Mouse (Mus musculus) urinary bladder, postnatal 10 days (tissue): ENCODE data around the gene Shb.
A peak's percentile ranks its signal among the peaks of the same experiment; 100 is the strongest.
"Not testable (repeated sequence)": the region's sequence is repeated elsewhere in the genome, so short reads cannot be mapped to it uniquely, and the experiment has no call there.

Experiments
- DNase-seq: peaks from one replicate; pipeline ENCODE4 v3.0.0; 2022; ENCODE audit warnings: low spot score

Shb gene

DNA sequence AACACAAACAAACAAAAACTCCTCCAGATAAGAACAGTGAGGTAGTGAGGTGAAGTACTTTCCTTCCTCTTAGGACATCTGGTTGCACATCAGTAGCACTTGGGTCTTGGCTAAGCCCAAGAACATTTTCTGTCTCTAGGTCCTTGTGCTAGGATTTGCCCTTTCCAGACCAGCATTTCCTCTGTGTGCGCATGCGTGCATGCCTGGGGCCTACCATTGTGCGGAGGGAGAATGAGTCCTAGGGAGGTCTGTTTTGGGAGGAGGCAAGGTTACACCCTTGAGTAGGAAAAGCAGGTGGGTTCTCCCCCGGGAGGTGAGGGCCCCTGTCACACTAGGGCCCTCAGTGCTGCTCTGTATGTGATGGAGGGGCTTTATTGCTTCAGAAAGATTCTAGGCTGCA lies 113.2 kb downstream of the Shb start:
- no peak for DNase-seq

DNA sequence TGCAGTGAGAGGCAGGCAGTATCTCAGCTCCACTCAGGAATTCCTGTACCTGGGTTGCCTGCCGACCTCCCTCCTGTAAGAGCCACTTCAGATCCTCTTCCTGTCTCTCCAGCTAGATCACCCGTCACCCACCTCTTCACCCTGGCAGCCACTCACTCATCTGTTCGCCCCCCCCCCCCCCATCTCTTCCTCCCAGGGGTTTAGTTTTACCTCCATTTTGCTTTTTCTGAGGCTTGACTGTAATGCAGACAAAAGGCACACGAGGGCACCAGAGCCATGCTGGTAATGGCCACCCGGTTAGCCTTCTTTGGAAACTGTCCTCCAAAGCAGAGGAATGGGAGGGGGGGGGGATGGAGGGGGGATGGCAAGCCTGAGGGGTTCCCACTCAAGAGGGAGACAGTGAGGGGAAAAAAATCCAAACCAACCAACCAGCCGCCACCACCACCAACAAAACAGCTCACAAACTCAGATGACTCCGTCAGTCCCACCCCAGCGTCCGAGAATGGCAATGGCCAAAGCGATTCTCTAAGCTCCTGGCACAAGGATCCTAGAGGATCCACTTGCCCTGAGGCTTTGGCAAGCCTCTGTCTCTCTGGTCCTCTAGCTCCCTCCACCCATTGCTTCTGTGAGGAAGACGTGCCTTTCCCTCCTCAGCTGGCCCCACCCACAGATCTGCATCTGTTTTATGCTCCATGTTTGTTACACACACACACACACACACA lies 113.9 kb downstream of the Shb start:
- no peak for DNase-seq

DNA sequence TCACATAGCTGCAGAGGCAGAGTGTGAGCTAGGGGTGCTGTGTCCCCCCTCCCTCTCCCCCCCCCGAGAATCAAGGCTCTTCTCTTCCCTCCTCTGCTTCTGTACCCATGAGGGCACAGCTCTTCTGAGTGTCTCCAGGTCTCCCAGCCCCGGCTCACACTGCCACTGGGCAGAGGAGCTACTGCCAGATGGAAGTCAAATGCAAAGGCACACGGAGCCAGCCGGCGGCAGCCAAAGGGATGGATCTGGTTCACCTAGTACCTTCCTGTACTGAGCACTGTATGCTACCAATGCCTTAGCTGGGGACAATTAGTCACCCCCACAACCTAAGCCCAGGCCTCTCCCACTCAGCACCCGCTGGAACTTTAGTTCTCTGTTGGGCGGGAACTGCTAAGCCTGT lies 116.0 kb downstream of the Shb start:
- DNase-seq, result no peak

DNA sequence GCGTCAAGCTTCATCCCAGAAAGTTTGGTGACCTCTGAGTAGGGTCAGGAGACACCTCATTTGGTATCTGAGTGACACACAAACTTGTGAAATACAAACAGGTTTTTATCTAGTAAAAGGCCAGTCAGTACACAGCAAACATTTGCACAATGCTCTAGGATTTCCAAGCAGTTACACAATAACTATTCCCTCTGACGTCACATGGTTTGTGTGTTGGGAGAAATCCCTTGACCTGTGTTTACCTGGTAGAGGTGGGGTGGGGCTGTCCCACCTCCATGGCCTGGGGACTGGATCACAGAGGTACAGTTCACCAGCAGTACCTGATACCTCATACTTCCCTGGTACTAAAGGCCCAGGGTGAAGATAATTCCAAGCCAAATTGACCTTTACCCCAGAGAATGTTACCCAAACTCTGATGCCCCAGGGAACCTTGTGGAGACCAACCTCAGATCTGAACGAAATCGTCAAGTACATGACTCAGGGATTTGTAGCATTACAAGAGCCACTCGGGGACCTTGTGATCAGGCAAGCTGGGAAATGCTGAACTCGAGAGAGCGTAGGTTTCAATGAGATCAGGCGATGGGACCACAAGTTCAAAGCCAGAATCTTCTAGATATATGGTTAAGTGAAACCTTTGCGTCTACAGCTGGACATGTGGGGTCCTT lies 118.5 kb downstream of the Shb start:
- no peak for DNase-seq

DNA sequence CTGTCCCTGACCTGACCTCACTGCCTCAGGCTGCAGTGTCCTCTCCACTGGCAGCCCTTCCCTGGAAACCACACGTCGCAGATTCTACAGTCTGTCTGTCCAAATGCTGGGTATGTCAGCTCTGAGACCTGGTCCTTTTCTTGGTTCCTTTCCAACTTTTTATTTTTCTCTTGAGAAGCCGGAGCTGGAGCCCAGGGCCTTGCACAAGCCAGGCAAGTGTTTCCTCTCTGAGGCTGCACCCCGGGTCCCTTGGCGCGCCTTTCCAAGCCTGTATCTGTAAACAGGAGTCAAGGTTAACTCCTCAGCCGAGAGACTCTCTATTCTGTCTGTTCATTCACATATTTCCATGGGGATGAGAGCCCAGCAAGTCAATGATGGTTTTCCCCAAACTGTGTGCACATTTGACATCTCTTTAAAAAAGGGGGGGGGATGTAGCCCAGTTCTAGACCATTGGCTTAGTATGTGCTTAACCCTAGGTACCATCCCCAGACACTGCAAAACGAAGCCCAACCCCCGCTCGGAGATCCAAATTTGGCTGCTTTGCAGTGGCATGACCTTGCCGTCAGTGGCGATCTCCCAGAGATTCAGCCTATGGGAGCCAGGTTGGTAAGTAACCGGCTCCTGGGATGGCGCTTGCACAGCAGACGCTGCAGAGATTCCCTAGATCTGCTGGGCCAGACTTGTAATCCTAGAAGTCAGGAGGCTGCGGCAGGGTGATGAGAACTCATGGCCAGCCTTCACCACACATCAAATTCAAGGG lies 119.7 kb downstream of the Shb start:
- no peak for DNase-seq

DNA sequence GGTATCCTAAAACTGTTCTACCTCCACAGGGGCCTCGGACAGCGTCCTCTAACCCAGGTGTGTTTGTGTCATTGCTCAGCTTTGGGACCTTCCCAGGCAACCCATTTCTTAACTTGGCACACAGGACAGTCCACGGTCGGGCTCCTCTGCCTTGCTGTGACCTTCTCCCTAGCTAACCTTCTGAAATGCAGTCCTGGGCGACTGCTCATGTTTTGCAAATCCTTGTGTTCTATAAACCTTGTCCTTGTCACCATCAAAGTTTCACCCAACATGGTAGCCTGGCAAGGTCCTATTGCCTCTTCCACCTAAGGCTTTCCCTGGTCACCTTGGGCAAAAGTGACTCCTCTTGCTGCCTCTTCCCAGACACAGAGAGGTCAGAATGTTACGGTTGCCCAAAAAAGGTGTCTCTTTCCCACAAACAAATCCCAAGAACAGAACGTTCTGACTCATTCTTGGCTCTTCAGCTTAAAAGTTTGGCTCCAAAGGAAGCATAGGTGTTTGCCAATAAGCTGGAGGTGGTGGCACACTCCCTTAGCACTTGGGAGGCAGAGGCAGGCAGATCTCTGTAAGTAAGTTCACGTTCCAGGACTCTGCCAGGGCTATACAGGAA lies 121.0 kb downstream of the Shb start:
- DNase-seq, result no peak

DNA sequence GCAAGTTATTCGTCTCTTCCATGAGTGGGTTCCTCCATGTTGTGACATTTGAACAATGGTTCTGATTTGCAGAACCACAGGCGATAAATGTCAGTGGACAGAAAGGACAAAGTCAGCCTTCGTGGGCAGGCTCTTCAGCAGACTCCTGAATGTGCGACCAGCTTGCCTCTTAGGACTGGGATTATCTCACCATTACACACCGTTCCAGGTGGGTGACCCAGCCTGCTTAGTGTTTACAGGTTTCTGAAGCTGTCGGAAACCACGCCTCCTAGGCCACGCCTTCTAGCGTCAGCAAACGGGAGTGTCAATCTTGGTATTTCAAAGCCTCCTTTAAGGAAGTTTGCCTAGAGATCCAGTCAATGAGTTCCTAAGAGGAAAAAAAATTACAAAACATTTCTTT lies 123.0 kb downstream of the Shb start:
- peak; percentile 18 for DNase-seq

DNA sequence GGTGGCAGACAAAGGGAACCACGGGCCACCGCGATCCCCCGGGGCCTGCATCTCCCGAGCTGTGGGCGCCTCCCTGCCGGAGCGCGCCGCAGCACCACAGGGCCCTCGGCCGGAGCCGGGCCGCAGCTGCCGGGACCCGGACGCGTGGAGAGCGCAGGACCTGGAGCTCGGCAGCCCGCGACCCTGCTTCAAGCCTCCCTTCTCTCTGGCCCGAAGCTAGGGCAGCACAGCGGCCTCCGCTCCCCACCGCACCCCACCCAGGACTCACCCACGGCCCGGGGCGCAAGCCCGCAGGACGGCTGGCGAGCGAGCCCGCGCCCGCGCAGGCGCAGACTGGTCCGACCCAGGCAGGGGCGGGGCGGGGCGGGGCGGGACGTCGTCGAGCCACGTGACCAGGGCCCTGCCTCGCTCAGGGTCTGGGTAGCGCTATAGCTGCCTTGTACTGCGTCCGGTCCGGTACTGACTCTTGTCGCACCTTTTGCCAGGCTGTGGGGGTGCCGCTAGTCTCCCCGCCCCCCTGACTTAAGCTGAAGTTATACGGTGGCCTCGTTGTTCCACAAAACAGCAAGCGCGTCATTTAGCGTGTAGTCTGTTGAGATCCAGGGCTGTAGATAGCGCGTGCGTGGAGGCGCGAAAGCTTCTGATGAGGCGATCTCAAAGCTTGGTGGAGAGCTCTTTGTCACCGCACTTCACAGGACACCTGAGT lies 123.7 kb downstream of the Shb start, which contains the start of gene Slc25a51:
Gene Slc25a51 (minus strand): TSS at position 340 of the 706 bp plus-strand sequence.
- peak; percentile 62 for DNase-seq

DNA sequence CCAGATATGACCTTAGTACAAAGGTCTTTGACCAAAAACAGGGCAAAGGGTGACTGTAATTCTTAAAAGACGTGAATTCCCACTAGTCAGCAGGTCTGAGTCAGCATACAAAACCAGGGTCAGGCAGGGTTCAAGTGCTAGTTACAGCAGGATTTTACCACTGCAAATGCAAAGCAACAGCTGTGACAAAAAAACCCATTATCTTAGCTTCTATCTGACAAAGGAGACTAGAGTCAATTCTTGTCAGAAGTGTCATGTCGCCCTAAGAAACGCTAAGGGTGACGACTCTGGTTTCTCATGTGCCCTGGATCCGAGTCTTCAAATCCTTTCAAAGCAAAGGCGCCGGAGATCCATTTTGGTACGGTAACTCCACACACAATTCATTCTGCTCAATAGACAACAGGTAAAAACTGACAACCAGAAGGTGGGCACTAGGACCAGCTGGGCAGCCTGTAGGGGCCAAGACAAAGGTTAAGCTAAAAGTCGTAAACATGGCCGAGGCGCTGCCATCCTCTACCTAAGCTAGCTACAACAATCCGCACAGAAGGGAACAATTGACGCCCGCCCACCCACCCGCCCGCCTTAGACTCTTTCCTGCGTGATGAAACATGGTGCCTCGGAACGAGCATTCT lies 124.5 kb downstream of the Shb start:
- peak; percentile 10 for DNase-seq

DNA sequence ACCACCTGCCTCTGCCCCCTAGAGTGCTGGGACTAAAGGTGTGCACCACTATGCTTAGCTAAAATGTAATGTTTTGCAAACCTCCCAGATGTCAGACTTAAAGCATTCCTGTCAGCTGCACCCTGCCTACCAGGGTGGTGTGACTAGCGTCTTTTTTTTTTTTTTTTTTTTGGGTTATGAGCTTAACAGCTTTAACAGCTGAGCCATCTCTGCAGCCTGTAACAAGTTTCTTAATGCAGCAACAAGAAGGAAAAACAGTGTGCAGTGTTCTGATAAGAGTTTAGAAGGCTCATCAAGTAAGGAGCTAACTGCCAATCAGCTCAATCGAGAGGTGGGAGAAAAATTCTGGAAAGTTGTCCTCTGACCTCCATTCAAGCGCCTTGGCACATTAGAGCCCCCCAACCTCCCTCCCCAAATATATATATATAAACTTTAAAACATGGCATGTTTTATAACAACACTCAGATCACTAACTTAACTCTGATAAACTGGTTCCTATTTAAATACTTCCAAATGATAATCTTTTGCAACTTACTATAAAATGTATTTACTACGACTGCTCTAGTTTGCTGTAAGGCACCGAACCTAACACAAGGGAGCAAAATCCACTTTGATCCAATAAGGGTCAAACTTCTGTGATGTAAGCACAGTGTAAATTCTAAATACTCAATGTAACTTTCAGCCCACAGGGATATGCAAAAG lies 125.1 kb downstream of the Shb start:
- no peak for DNase-seq

DNA sequence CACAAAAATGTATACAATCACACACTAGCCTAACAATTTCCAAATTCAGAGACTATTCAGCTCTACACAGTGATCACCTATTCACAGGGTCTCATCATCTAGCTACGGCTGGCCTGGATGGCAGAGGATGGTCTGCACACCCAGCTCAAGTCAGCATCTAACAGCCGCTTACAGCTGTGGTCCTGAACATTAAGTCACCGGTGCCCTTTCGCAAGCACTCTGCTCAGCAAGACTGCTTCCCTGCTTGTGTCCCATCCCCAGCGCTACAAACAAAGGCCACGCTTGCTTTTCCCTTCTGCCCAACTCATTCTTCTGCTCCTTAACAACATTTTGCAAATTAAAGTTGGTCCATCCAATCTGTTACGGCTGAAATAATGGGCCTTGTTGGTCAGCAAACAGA lies 125.9 kb downstream of the Shb start:
- no peak for DNase-seq

DNA sequence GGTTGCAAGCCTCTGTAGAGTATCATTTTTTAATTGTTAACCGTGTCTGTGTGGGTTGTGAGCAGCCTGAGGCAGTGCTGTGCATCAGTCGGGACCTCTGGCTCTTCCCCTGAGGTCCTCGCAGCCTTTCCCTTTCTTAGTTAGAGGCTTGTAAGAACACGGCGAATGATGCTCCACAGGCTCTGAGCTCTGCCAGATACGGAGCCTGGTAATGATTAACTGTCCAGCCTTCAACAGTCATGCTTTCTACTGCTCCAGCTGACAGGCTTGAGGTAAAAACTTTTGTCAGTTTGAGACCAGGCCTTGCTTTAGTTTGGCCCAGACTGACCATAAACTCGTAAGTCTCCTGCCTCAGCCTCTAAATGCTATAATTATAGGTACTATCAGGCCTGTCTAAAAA lies 127.0 kb downstream of the Shb start:
- DNase-seq, result no peak

DNA sequence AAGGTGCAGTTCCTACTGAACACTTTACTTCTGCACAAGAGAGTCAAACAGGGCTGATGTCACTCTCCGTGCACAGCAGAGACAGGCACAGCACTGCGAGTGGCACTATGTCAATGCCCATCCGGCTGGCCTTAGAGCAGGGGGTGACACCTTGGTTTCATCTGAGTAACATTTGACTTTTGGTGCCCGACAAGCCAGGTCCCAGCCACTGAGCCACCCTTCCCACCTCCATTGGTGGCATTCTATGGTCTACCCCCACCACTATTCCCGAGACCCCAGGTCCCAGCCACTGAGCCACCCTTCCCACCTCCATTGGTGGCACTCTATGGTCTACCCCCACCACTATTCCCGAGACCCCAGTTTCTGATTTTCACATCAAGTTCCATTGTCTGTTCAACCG lies 128.2 kb downstream of the Shb start:
- no peak for DNase-seq

DNA sequence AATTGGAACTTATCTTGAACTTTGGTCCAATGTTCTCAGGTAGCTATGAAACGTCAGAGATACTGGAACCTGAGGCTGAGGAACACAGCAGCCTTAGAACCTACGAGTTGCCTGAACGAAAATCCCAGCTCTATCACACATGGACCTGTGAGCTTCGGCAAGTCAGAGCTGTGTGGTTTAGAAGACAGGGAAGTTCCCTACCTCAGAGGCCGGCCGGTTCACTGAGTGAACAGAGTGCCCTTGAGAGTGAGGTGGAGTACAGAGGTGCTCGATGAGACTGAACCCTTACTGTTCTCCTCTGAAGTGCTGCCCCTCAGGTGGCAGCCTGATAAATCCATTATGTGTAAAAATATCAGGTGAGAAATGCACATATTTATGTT lies 128.8 kb downstream of the Shb start:
- no peak for DNase-seq

DNA sequence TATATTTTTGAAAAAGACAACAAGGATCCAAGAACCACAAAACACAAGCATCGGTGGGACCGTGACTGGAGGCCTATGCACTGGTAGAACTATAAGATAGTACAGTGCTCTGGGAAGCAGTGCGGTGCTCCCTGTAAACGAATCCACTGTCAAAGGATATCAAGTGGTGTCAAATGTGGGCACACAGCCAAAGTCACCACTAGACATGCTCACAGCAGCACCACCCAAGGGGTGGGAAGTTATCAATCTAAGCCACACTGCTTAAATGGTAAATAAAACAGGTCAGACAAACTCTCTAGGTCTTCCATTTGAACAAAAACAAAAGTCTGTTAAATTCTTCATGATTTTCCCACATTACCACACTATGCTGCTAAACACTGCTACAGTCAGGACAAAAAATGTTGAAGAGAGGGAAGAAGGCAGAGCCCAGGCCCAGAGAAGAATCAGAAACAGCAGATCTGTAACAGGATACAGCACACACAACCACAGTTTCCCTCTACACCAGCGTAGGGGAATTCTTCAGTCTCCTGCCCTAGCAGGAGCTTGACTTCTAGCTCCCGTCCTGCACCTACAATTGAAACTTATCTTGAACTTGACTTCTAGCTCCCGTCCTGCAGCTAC lies 129.3 kb downstream of the Shb start:
- DNase-seq, result no peak

DNA sequence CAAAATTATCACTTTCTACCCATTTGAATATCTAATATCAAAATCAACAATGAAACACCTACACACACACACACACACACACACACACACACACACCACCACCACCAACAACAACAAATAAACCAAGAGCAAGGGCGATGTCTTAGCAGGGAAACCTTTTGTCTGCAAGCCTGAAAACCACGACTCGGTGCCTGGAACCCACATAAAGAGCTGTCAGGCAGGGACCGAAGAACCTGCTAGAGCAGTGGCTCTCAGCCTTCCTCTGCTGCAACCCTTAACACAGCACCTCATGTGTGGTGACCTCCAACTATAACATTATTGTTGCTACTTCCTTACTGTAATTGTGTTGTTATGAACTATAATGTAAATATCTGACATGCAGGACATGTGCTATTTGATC lies 130.0 kb downstream of the Shb start:
- no peak for DNase-seq

DNA sequence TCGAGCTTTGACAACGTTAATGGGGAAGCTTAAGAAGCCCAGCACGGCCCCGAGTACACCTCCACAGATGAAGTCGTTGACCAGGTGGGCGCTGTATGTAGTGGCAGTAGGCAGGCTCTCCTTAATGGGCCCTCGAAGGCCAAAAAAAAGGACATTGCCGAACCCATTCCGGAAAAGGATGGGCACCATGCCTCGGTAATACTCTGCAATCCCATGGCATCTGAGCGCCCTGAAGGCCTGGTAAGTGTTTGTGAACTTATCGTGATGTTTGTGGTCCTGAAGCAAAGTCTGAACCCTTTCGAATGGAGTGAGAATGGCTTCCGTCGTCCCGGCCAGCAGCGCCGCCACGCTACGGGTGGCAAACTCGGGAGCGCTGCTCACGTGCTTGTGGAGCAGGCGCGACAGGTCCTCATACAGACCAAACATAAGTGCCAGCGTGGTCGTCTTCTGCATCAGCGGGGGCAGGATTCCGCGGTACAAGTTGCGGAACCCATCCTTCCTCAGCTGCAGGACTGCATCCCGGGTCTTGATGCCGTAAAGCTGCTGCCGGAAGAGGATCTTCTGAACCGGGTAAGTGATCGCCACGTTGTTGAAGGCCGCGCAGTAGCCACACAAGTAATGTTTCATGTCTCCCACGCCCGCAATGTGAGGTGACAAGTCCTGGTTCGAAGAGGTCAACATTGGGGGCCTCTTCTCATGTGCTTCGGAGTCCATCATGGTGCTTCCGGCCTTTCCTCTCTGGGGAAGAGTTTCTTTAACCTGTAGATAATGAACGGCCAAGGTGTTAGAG lies 132.7 kb downstream of the Shb start:
- no peak for DNase-seq

DNA sequence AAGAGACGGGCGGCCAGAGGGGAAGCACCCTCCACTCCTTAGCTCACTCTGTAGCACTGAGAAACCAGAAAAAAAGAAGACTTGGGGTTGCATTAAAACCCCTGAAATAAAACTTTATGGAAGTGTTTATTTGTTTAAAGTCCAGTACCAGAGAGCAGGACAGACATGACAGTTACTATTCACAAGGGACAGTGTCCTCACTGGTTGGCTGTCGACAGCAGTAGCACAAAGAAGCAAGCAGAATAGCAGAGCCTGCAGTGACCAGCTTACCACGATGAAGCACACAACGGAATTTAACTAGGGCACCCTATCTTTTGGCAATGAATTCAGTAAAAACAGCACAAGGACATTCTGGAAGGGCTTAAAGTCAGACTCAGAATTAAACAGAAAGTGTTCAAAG lies 134.0 kb downstream of the Shb start:
- DNase-seq, result not testable (repeated sequence)

DNA sequence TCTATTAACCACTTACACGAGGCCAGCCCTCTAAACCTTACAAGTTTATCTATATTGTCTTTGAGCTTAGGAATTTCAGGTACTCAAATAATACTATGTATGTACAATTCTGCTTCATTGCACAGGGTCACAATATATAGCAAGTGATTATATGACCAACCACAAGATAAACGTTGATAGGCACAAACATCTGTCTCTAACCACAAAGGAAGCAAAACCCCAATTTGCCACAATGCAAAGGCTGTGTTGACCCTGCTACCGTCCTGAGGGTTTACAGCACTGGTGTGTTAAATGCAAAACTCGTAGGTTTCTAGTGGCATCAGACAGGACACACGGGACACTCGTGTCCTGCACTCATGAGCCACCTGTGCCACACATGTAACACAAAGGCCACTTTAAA lies 136.1 kb downstream of the Shb start:
- DNase-seq, result not testable (repeated sequence)

DNA sequence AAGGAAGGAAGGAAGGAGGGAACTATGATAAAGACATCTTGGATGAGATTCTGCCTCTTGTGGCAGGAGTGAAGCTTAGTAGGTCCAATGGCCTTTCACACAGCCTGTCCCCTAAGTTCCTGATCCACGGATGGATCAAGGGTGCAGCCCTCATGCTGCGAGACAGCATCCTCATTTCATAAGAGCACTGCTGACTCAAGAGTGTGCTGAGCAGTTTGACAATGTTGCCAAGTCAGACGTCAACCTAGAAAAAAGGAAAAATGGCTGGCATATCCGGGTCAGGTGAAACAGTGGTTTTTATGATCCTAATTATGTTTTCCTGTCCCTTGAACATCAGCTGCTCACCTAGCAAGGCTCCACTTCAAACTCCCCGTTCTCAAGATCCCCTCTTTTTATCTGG lies 138.6 kb downstream of the Shb start:
- DNase-seq, result no peak
